Mouse (Mus musculus) urinary bladder, postnatal 0 days (tissue): ENCODE results near the gene F2rl1. TPM values are rescaled to one million over a fixed set of nuclear protein-coding genes. Genes with fewer than 3 reads are reported as not detected.

Experiments used
- polyA plus RNA-seq: library from polyadenylated mRNA; unstranded; fragments of >200 nt; fragmentation: Nextera tagmentation; extraction: Ambion mirVana; gene quantifications from 2 replicates; pipeline ENCODE4 v1.2.1, GENCODE M21; 2015

Gene F2rl1
- 1.6 and 1.8 TPM in 2 replicates for polyA plus RNA-seq

GRCm38 (mm10) chr13:95524674-95525491, at the start of gene F2rl1:
TSS of gene F2rl1 (minus strand) at chr13:95525227.

DNA sequence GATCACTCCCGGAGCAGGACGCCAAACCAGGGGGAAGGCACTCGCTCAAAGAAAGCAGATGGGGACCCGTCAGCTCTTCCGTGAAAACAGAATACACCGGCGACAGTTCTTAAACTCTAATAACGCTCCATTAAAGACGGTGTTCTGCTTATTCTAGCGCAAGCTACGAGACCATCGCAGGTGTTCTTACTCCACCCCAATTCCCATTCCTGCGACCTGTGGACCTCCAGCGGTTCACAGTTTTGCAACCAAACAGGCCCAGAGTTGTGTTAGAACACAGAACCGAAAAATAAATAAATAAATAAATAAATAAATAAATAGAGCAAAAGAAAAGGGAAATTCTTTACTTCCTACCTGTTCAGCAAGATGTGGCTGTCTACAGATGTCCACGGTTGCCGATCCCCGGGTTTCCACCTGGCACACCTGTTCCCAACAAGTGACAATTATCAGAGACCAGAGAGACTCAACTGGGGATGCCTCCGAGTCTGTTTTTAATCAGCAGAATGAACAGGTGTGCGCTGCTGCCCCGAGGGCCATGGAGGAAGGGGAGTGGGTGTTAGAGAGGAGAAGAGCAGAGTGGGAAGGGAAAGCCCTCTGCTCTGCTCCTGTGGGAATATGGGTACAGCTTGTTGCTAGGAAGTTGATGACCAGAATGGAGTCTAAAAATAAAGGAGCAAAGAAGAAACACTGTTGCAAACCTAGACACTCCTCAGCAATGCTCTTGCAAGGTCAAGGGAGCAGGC, 46.2 kb downstream of the F2rl1 start, which contains the start of gene S100z:
Gene S100z (minus strand): TSS at position 51 of the 743 bp plus-strand sequence.

Other genes with a start within 250 kb of the F2rl1 start
- gene Zbed3, start 201.6 kb downstream of the F2rl1 start, polyA plus RNA-seq = 25.2 and 25.5 TPM in 2 replicates
- 15.5 and 15.8 TPM in 2 replicates for gene Aggf1, start 149.9 kb downstream of the F2rl1 start, polyA plus RNA-seq
- 0.47 and 1.6 TPM in 2 replicates for gene Crhbp, start 80.3 kb downstream of the F2rl1 start, polyA plus RNA-seq
- gene S100z, start 46.5 kb downstream of the F2rl1 start, polyA plus RNA-seq = not detected in 2 replicates
- 17.8 and 25.1 TPM in 2 replicates for gene F2r, start 93.3 kb upstream of the F2rl1 start, polyA plus RNA-seq
- 0.16 and 0.30 TPM in 2 replicates for gene F2rl2, start 171.6 kb upstream of the F2rl1 start, polyA plus RNA-seq